Mouse (Mus musculus): ENCODE measurements at regions not wholly inside any gene's neighbourhood (a gene's known extent, or its start where the extent isn't known, plus 50 kb on each side); places are given as distances from the start of the nearest gene placed in this dataset.

DNA sequence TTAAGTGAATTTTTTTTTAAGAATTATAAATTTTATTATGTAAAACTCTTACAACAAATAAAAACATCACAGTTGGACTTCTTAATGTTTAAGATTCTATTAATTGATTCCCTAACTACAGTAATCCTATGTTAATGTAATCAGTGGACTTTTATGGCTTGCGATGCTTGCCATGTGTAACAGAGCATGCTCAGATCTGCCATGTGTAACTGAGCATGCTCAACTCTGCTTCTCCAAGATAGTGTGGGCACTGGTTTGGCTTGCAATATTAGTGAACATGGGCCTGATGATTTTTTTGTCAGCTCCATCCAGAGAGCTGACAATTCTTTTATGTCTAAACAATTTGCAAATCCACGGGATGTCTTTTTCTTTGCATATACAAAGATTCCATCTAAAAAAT lies 66.4 kb upstream of the Tas2r119 start:
- DNase-seq: no peak

Data from heart, adult 11 months (tissue).